Mouse (Mus musculus) cerebellum, postnatal 4 days (tissue): ENCODE data around the gene Gm595.

Experiments used
- DNase-seq, 2 experiments: peaks; one replicate each; pipeline ENCODE4 v3.0.0; 2022; ENCODE audit warnings: low spot score in 2 of 2, mixed read lengths in 1 of 2

Gm595 gene

DNA sequence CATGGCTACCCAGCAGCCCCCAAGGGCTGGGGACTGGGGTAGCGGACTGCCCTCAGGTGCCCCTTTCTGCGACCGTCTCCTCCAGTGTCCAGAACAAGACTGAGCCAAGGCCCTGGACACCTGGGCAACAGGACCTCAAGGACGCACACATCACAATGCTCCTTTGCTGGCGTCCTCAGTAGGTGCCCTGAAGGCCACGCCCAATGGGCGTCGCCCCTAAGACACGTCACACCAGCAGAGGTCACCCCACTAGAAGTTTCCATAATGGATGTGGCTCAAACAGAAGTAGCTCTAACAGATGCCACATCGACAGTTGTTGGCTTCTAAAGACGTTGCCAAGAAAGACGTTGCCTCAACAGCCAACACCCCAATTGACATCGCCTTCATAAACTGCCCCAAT is at the start of gene Gm595:
Gm595 (minus strand) TSS at position 101 of the 400 bp plus-strand sequence.
- DNase-seq, result no peak

DNA sequence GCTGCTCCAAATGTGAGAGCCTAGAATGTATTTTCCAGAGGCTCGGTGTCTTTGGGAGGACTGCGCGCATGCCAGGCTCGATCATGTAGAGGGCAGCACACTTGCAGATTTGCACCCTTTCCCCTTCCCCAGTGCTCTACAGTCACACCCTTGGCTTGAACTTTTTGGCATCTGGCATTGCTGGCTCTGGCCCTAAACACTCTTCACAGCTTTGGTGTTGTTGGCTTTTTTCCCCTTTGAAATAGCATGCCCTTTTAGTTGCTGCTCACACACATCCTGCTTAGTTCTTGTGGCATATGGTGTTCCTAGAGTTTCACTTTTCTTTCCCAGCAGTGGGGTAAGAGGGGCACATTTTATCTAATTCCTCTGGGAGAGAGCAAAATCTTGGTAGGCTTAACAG is 30.9 kb upstream of the Gm595 start:
- DNase-seq, result peak in 1 of 2 experiments; percentile 1

DNA sequence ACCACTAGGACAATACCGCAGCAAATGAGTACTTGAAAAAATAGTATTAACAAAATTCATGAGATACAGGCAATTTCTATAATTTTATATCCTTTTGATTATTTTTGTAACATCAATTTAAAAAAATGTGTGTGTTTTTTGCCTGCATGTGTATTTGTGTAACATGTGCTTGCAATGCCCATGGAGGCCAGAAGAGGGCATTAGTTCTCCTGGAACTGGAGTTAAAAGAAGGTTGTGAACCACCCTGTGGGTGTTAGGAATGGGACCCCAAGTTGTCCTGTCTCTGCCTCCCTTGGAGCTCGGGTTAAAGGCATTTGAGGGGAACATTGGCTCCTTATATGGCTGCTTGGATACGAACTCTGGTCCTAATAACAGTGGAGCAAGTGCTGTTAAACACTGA is 26.2 kb upstream of the Gm595 start:
- no peak for DNase-seq

DNA sequence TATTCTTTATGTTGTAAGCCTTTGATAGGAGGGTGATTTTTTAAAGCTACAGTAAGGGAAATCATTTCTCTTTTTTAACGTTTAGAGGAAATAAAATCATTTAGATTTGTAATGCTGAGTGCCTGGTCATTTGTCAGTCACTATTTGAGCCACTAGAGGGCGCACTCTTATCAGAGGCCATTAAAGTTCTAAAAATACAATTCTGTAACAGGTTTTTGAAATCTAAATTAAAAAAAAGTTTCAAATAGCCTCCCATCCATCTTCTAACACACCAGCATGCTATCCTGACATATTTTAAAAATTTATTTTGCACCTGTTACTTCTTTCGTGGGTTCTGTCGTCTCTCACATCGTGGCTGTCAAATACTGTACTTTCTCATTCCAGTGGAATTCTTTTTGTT is 22.0 kb upstream of the Gm595 start:
- peak in 1 of 2 experiments; percentile 9 for DNase-seq

- no peak for DNase-seq
Observed at GRCm38 (mm10) chrX:48896803-48897202, 19.3 kb upstream of the Gm595 start.

- DNase-seq, result no peak
Observed at GRCm38 (mm10) chrX:48893946-48894345, 16.4 kb upstream of the Gm595 start.

DNA sequence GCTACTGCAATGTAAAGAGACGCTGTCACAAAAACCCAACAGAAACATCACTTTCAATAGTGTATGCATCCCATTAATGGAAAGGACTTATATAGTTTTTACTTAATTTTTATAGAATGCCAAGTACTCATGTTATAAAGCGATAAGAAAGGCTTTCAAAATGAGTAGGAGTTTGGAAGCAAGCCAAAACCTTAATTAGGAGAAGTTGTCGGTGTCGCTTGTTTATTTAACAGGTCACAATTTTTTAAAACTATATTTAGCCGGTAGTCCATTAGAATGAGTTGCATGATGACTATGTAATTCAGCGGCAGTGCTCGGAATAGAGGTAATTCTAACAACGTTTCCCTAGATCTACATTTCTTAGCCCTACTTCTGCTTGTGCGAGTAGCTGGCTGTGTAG is 12.7 kb upstream of the Gm595 start:
- no peak for DNase-seq

DNA sequence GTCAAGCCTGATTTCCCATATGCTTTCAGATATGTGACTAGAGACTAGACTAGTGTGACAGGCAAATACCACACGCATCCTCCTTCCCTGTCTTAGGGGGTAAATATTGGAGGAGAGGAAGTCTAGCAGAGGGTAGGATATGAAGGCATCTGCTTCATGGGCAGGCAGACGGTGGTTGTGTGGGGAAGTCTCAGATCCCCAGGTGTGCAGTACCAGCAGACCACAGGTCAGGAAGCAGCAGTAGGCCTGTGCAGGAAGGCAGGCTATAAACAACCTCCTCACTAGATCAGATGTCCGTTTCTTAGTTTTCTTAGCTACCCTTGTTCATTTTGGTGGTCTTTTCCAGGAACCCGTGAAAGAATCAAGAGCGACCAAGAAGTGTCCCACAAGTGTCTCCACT is 7.1 kb upstream of the Gm595 start:
- DNase-seq, result no peak
